Mouse (Mus musculus): ENCODE results near the gene 4933434E20Rik.

4933434E20Rik gene

DNA sequence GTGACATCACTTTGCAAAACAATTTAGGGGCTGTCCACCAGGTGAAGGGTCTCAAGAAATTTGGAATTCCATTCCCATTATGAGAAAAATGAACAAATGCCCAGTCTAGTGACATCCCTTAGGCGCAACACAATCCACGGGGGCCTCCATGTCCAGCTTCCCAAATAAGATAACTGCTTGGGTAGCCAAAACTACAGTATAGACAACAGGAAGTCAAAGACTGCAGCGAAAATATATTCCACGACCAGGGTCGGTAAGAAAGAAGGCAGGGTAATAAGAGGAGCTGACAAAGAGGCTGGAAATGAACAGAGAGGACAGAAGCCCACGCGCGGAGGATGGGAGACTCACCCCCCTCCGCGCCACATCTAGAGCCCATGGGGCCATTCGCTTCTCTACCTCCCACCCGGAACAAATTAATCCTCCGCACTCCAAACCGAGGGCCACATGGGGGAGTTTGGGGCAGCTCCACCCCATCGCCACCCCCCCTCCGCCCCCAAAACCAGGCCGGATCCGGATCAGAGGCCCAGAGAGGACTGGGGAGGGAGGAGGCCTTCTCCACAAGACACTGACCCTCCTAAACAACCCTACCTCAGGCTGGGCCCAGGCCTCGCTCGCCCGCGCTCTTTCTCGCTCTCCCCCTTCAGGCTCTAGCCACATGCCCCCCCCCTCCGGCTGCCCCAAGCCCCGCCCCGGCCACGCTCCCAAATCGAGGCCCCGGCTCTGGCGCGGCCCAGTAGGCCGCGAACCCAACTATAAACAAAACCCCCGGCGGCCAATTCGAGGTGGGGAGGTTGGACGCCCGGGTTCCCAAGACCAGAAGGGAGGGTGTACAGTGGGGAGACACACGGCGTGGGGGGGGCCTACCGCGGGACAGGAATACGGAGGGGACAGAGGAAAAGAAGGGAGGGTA, at the start of gene 4933434E20Rik:
TSS of gene 4933434E20Rik (plus strand) at position 196 of the 910 bp plus-strand sequence.
- peak; percentile 67 for DNase-seq (ENCODE audit: low spot score)

DNA sequence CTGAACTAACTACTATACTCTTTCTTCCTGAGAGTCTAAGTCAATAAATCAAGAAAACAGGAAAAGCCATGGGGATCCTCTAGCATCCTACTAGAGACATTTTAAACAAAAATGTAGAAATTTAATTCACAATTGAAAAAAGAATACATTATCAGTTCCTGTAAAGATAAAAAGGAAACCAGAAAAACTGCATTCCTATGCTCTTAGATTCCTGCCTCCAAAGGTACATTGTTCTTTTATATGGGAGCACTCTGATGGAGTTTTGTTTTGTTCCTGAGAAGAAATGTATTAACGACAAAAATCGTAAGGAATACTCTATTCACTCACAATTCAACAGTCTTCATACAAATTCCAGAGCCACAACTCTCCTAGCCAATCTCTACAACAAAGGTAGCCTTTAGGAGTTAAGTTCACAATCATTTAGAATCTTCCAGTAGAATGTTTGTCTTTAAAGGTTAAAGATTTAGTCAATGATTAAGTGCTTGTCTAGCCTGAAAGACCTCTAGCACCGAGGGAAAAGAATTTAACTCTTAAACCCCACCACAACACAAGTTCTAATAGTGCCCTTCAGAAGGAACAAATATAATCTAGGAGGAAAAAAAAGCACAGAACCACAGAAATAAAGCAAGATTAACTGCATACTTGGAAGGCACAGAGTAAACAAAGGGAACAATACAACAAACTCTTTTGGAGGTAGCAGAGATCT, 47.2 kb upstream of the 4933434E20Rik start:
- no peak for DNase-seq (ENCODE audit: low spot score)

DNA sequence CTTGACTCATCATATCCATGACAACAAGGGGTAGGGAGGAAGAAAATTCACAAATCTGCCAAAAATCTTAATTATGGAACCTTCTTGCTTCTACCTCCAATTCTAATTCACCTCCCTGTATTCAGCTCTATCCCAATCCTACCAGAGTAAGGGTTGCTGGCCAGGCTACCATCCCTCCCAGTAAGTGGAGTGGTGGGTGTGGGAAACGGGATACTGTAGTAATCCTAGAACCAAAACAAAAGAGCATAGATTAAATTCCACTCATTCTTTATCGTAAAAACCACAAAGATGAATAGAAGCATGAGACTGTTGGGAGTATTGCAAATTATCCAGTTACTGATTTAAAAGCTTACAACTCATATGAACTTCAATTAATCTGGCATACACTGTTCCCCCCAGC, 41.1 kb upstream of the 4933434E20Rik start:
- DNase-seq (ENCODE audit: low spot score), result no peak

DNA sequence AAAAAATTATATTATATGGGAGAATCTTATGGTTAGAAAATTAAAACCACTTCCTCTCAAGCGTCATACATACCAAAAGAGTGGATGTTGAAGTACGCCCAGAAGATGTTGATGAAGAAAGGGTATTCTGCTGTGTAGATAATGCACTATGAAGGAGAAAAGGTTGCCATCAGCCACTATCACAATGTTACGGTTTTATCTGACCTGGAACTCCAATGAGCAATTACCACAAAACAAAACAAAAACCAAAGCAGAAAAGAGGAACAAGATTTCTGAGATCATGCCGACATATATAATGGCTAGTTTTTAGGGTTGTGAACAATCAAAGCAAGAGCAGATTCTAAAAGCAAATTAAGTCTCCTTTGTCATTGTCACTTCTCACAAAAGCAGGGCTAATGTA, 34.8 kb upstream of the 4933434E20Rik start:
- no peak for DNase-seq (ENCODE audit: low spot score)

DNA sequence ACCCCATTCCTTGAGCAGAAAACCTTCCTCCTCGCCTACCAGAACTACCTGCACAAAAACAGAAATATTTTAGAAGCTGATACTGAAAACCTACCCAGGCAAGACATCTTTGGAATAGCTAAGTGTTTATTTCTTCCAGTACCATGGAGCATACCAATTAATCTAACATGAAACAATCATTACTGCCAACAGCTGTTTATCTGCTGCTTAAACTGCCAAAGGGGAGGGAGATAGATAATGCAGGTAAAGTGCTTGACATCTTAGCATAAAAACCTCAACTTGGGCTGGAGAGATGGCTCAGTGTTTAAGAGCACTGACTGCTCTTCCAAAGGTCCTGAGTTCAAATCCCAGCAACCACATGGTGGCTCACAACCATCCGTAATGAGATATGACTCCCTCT, 16.8 kb upstream of the 4933434E20Rik start:
- no peak for DNase-seq (ENCODE audit: low spot score)

DNA sequence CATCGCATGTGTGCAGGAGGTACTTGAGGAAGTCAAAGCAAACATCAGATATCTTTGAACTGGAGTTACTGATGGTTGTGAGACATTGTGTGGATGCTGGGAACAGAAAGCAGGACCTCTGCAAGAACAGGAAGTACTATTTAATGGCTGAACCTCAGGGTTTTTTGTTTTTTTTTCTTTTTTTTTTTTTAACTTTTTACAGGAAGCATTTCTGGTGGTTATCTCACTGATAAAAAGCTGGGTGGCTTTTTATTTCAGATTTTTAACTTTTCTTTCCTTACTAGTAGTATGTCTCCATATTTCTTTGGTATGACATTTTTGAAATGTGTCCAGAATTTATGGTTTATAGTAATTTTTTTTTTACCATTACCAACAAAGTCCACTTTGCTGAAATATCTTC, 15.2 kb upstream of the 4933434E20Rik start:
- no peak for DNase-seq (ENCODE audit: low spot score)

DNA sequence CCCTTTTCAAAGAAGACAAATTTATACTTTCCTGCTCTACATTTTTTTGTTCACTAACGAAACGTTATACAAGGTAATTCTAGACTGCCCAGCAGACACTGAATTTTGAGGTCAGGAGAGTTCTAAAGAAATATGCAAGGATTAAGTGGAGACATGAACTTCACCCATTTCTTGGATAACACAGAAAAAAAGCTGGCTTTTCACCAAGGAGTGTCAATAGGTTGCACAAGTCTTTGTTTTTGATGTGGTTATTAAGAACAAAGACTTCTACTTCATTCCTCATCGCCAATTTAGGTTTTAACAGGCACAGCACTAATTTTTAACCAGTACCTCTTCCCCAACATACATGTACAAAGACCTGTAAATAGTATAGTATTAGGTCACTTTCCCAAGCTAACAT, 1.7 kb upstream of the 4933434E20Rik start:
- no peak for DNase-seq (ENCODE audit: low spot score)

DNA sequence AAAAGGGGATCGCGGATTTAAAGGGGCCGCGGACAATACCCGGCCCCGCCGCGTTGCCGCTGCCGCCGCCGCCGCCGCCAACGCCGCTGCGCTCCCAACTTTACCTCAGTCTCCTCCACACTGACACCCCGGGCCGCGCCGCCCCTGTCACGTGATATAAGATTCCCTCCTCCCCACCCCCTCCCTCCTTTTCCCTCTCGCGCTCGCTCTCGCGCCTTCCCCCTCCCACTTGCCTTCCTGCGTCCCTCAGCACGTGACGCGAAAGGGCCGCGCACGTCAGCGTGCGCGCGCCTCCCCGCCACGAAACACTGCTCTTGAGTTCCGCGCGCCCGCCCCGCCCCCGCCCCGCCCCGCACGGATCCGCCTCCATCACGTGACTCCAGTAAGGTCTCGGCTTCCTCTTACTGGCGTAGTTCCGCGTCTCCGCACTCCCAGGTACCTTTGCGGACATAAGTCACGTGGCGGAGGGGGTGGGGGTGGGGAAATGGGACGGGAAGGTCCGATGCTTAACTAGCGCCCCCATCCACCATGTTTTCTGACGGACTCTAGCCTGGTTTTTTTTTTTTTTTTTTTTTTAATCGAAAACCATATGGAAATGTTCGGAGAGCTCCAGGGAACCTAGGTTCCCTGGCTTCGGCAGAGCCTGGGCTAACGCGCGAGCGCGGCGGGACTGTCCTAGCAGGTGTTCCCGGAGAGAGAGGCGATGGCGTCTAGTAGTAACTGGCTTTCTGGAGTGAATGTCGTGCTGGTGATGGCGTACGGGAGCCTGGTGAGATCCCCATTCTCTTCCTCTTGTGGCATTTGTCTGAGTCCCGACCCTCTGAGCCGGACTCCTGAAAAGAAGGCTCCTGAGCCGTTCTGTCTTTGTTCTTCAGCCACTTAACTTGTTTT, 1.2 kb downstream of the 4933434E20Rik start, which contains the start of gene Ubap2l:
TSS of gene Ubap2l (minus strand) at position 278 of the 891 bp plus-strand sequence.
- DNase-seq (ENCODE audit: low spot score), result peak; percentile 97

DNA sequence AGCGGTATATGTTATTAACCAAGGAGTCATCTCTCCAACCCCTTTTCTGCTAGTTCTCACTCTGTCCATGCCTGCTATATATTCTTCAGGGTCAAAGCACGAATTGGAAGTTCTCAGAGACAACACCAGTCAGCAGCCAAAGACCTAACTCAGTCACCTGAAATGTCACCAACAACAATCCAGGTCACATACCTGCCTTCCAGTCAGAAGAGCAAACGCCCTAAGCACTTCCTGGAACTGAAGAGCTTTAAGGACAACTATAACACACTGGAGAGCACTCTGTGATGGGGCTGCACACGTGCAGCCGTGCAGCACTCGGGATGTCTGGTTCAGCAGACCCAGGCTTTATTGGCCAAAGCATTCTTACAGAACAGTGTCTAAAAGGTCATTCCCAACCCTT, 10.1 kb downstream of the 4933434E20Rik start:
- DNase-seq (ENCODE audit: low spot score), result no peak

DNA sequence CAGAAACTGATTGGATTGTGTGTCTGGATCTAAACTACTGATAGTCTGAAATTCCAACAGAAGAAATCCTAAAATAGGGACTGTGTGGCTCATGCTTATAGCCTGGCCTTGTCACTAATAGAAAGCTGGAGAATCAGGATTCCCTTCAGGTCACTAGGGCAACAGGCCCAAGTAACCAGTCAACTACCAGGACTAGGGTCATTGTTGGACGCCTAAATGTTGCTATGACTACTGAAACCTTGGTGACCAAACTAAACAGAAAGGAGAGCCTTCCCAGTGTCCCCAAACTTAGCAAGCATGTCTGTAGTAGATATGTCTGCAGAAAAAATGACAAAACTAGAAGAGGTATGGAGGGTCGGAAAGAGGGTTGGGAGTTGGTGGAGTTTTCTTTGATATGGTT, 11.1 kb downstream of the 4933434E20Rik start:
- no peak for DNase-seq (ENCODE audit: low spot score)

DNA sequence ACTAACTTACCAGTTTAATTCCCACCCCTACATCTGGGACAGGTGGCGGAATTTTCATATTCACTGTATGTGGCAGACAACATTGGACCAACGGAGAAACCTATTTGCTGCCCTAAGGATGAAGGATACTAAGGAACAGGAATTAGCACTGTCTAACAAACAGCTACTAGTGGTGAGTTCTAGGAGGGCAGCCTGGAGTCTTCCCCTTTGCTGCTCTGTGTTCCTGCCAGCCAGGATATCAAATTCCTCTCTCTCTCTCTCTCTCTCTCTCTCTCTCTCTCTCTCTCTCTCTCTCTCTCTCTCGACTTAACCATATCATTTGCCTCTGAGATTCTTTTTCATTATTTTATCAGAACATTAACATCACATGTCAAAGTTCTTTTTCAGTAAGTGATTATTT, 12.9 kb downstream of the 4933434E20Rik start:
- no peak for DNase-seq (ENCODE audit: low spot score)

DNA sequence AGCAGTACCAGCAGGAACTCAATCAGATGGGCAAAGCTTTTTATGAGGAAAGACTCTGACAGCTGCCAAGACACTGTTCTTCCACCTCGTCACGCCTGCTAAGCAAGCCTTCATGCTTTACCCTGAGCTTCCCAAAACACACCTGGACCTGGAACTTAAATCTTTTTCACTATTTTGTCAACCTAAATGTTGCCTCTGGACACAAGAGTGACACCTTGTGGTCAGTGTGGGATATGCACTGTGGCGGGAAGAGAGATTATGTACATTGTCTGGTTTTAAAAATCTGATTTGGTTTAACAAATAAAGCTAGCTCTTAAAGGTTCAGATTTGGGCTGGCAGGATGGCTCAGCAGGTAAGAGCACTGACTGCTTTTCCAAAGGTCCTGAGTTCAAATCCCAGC, 14.1 kb downstream of the 4933434E20Rik start:
- DNase-seq (ENCODE audit: low spot score), result peak; percentile 66

DNA sequence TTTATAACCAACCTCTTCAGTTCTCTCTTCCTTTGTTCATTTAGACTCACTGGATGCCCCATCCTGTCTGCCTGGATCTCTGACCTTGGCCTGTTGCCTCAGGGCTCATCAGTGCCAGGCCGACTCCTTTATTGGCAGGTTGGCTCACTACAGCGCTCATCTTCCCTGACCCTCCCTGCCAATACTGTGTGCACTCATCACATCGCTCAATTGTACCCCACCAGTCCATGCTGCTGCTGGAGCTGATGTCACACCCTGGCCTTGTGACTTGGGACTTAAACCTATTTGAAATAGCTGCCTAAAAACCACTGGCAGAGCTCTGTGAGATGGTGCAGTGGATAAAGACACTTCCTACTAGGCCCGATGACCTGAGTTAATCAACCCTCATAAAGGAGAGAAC, 16.4 kb downstream of the 4933434E20Rik start:
- no peak for DNase-seq (ENCODE audit: low spot score)

DNA sequence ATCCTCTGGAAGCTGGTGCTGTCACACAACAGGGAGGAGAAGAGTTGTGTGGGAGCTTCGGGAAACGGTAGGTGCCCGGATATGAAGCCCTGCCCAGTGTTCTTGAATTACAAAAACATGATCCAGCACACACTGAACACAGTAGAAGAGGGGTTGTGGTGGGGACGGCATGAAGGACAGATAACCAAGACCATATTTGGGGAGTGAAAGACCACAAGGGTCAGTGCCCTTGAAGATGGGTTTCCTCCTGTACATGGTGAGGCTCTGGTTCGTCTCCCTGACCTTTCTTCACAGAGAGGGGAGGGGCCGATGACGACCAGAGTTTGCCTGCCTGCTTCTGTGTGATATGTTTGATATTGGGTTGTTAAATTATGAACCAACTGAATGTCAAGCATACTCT, 18.3 kb downstream of the 4933434E20Rik start:
- no peak for DNase-seq (ENCODE audit: low spot score)

DNA sequence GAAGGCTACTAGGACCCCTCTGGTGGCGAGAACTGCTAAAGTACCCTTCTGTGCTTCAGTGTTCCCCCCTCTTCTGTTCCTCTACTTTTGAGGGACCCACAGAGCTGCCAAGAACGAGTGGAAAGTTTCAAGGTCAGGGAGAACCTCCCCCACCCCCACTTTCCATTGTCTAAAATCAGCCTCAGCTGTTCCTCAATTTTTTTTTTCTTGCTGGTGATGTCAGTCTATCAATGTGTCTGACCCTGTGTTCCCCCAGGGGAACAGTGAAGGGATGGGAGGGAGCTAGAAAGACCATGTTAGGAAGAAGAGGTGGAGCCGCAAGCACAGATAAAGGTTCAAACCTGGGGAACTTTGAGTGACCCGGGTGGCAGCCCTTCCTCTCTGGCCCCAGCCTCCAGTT, 20.9 kb downstream of the 4933434E20Rik start, which contains the start of gene Tpm3:
TSS of gene Tpm3 (plus strand) at position 356 of the 400 bp plus-strand sequence.
- no peak for DNase-seq (ENCODE audit: low spot score)

DNA sequence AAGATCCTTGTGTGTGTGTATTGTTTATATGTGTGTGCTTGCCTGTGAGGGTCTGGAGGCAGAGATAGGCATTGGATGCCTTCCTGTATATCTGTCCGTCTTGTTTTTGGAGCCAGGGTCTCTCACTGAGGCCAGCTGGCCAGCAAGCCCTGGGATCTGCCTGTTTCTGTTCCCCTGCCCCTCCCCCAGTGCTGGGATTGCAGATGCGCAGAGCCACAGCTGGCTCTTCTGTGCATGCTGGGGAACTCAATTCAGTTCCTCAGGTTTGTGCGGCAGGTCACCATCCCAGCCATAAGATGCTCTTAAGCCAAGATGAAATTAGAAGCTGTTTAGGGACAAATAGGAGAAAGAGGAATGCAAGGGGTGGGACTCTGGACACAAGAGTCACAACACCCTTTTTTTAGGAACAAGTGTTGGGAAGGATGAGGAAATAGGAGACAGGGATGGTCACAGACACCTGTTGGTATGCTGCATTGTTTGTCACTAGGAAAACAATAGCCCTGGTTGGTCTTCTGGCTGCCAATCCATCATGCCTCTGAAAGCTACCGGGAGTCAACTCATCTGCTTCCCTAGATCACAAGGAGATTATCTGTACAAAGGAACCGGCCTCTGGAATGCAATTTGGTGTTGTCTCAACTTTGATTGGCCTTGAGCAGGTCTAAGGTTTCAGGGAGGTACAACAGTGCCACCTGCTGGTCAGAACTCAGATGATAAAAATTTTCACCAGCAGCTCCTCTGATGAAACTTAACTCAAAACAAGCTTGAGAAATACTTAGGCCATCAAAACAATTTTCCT, 25.7 kb downstream of the 4933434E20Rik start:
- DNase-seq (ENCODE audit: low spot score), result peak; percentile 96

DNA sequence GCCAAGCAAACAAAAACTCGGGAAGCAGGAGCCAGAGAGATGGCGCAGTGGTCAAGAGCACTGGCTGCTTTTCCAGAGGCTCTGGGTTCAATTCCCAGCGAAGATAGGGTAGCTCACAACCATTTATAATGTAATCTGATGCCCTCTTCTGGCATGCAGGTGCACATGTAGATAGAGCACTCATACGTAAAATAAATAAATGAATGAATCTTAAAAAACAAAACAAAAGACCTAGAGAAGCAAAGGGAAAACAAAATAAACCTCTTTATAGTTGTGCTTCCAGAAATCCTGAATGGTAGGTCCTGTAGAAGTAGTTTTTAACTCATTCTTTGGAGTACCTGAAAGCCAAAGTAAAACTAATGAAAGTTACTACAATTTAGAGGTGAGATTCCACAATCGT, 26.8 kb downstream of the 4933434E20Rik start:
- DNase-seq (ENCODE audit: low spot score), result no peak

DNA sequence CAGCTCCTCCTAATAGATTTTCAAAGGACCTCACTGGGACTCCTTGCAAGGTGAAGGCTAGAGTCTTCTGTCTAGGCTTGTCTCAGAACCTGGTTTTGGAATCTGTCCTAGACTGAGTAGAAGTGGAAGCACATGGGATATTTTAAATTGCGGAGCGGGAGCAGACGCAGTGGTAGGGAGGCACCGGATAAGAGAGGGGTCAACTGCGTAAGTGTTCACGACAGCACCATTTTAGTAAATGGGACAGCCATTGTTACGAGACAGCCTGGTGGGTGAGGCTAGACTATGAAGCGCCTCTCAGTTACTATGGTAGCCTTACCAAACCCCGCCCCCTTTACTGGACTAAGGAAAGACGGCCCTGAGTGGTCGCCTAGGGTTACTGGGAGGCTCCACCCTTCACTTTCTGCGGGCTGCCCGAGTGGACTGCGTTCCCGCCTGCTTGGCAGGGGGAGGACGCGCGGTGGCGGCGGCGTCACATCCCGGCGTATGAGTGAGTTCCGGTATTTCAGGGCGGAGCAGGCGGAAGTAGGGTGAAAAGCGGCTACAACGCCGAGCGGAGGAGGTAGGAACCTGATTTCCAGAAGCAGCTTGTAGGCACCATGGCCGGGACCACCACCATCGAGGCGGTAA, 27.8 kb downstream of the 4933434E20Rik start:
- DNase-seq (ENCODE audit: low spot score), result peak; percentile 98

DNA sequence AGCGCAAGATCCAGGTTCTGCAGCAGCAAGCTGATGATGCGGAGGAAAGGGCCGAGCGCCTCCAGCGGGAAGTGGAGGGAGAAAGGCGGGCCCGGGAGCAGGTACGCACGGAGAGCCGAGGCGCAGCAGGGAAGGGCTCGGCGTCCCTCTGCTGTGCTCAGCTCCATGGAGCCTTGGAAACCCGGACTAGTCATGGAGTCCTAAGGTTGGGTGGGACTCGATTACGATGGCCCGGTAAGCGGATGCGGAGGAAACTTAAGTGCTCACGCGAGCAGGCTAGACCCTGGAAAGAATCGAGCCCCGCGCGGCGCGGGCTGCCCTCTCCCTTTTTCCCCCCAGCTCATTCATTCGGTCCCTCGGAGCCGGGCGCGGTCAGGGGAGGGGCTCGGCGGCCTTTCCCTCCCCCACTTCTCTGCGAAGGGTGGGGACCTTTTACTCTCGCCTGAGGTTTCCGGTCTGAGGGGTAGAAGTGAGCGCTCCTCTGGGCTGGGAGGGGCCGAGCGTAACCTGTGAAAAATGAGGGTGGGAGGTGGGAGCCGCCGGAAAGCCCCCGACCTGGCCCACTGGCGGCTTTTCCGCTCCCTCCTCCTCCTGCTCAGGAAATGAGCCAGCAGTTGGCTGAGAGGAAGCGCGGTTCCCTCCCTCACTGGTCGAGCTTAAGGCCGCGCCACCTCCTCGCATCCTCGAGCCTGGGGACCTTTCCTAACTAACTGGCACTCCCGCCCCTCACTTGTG, 28.5 kb downstream of the 4933434E20Rik start:
- DNase-seq (ENCODE audit: low spot score), result peak; percentile 60

DNA sequence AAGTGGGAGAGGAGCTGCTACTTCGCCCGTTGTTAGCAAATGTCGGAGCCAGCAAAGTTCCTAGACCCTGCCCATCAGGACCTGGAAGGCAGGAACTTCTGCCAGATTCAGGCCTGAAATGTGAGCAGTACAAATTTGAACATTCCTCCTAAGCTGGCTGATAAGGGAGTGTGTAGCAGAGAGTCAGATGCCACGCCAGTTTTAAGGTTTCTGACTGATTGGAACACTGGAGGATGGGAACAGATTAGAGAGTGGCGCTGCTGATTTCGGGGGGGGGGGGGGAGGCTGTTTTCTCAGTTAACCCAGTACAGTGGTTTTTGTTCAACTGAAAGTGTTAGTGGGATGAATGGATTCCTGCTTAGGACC, 29.0 kb downstream of the 4933434E20Rik start:
- no peak for DNase-seq (ENCODE audit: low spot score)
